Mouse (Mus musculus) G1E (cell line): ENCODE data around the gene Etnk2. TPM values are rescaled to one million over a fixed set of nuclear protein-coding genes. Genes with fewer than 3 reads are reported as not detected.

Source experiments
- ATAC-seq: 2 replicates; pipeline ENCODE4 v1.8.0; 2016; ENCODE audit warnings: mild to moderate bottlenecking; ENCODE audit not compliant: insufficient number of reproducible peaks, poor library complexity, low FRiP score, severe bottlenecking; ENCODE audit errors: extremely low read depth
- DNase-seq: peaks from one replicate; pipeline ENCODE4 v3.0.0; 2012; ENCODE audit warnings: low spot score
- H3K27me3 ChIP-seq: 2 replicates; pipeline ENCODE4 v1.6.1; 2012; ENCODE audit warnings: mild to moderate bottlenecking, low read length, inconsistent platforms; ENCODE audit not compliant: insufficient read depth
- H3K36me3 ChIP-seq: replicated peaks from 2 replicates; pipeline ENCODE3; 2012; ENCODE audit warnings: mild to moderate bottlenecking, inconsistent platforms
- H3K4me1 ChIP-seq: 2 replicates; pipeline ENCODE4 v1.6.1; 2012; ENCODE audit warnings: low read depth, low read length, inconsistent platforms, mixed read lengths; ENCODE audit not compliant: insufficient read depth
- H3K4me3 ChIP-seq: 2 replicates; pipeline ENCODE4 v1.5.1; 2012; ENCODE audit warnings: low read depth, mild to moderate bottlenecking, inconsistent platforms, low read length, moderate library complexity, mixed read lengths
- H3K9me3 ChIP-seq: replicated peaks from 2 replicates; pipeline ENCODE4 v1.6.1; 2012; ENCODE audit warnings: inconsistent platforms
- CTCF ChIP-seq: IDR thresholded peaks from 2 replicates; pipeline ENCODE4 v1.5.1; 2012; ENCODE audit warnings: low read depth, low read length, inconsistent platforms, mixed read lengths
- GATA1 ChIP-seq: IDR thresholded peaks from 2 replicates; pipeline ENCODE4 v1.6.1; 2012; ENCODE audit warnings: borderline replicate concordance, low read length, inconsistent platforms, mixed read lengths
- GATA2 ChIP-seq: IDR thresholded peaks from 2 replicates; pipeline ENCODE4 v1.6.1; 2012; ENCODE audit warnings: low read depth, low read length, inconsistent platforms, borderline replicate concordance
- POLR2AphosphoS5 ChIP-seq: IDR thresholded peaks from 2 replicates; pipeline ENCODE4 v1.6.1; 2012; ENCODE audit warnings: low read depth, low read length, inconsistent platforms; ENCODE audit not compliant: insufficient replicate concordance
- TAL1 ChIP-seq: conservative IDR thresholded peaks from 2 replicates; pipeline ENCODE4 v1.6.1; 2012; ENCODE audit warnings: low read depth, low read length, inconsistent platforms, mixed read lengths
- polyA plus RNA-seq: library from polyadenylated mRNA; stranded (reverse); fragments of >175 nt; gene quantifications from 2 replicates; pipeline ENCODE4 v1.2.3, GENCODE M21; 2012
- total RNA-seq, 2 experiments: library from RNA; stranded (forward) in 1 of 2; stranded (reverse) in 1 of 2; fragments of 200-1000 nt in 1 of 2; fragments of >200 nt in 1 of 2; fragmentation: Nextera tagmentation in 1 of 2; gene quantifications; 2 replicates each; pipeline ENCODE4 v1.2.3; 2014 to 2017

The Etnk2 gene
- total RNA-seq (2014; fragmentation: Nextera tagmentation) (not detected in 2 replicates), total RNA-seq (2017) (0.05 and 0.06 TPM in 2 replicates), polyA plus RNA-seq (not detected in 2 replicates)

DNA sequence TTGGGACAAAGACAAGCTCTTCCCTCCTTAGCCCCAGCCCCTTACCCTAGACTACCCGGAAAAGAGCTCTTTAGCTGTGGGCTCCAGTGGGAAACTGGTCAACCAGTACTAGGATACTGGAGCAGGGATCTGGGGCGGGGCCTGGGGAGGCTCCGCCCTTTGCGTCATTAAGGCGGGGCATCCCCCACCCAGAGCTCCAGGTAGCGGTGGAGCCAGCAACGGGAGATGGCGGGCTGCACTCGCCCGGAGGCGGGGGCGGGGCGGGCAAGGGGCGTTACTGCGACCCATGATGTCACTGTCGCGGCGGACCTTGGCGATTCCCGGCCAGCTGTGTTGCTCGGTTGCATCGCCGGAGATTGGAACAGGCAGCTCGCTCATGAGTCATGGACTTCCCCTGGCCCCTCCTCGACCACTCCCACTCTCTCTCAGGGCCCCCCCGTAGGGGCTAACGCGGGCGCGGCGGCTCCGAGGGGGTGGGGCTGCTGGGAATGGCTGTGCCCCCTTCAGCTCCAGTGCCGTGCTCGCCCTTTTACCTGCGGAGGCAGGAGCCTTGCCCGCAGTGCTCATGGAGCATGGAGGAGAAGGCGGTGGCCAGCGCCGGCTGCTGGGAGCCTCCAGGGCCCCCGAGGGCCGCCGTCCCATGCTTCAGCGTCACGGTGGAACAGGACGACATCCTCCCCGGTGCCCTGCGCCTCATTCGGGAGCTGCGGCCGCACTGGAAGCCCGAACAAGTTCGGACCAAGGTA is at the start of gene Etnk2:
Etnk2 (plus strand) TSS at position 297 of the 746 bp plus-strand sequence.
- TF ChIP-seq POLR2AphosphoS5, result no peak
- TF ChIP-seq GATA2, result no peak
- no peak for TF ChIP-seq TAL1
- DNase-seq, result no peak
- H3K36me3 ChIP-seq, result no peaks in the 10 kb centered on the region

DNA sequence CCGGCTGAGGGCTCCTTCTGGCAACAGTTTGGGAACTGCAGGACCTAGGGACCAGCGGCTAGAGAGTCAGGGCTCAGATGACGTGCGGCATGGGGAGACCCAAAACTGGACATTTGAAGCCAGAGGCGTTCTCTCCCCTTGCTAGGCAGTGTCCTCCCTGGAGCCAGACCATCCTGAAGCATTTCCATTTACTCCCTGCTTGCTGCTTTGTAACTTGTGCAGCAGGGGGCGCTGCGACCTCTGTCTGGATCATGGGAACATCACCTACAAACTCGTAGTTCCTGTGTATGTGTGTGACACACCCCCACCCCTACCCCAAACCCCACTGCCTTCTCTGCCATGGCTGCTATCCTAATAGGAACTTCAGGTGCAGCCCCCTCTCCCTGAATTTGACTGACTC is 49.0 kb upstream of the Etnk2 start:
- H3K27me3 ChIP-seq, result no peaks in the 10 kb centered on the region; the same call in 1 of the 2 replicates
- H3K36me3 ChIP-seq, result no peaks in the 10 kb centered on the region
- no peak overlapping the region for H3K4me3 ChIP-seq
- peak; percentile 67 for TF ChIP-seq CTCF
- TF ChIP-seq TAL1, result no peak
- no peak for DNase-seq
- H3K4me1 ChIP-seq, result no peaks in the 10 kb centered on the region
- peaks cover 4% of the 10 kb centered on the region; the same call in 1 of the 2 replicates for H3K9me3 ChIP-seq
- no peak for ATAC-seq

More for the DNA sequence above, at the start of gene Etnk2:
- no peak for ATAC-seq
- Histone ChIP-seq H3K4me1 (peaks cover 4% of the 10 kb centered on the region; the same call in 1 of the 2 replicates), H3K27me3 (peaks cover 28% of the 10 kb centered on the region; the same call in 1 of the 2 replicates), H3K9me3 (0 out of 2 replicates have a peak, but pooled peaks cover 6% of the 10 kb centered on the region), H3K4me3 (peak within 1 kb of the TSS; percentile 10; the same call in 1 of the 2 replicates)

DNA sequence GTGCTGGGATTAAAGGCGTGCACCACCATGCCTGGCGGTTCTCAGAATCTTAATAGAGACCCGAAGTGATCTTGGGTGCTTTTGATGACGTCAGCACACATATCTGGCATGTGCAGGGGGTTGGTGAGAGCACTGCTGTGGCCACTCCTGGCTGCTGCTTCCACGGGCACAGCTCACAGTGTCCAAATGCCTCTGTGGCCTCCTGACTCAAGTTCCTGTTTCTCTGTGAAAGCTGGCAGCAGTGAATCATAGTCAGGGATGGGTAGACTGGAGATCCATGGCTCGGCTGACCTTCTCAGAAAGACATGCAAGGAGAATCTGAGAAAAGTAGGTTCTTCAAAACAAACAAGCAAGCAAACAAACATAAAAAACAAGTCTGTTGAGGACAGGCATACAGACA is 47.6 kb upstream of the Etnk2 start:
- H3K27me3 ChIP-seq, result no peaks in the 10 kb centered on the region; the same call in 1 of the 2 replicates
- H3K4me1 ChIP-seq, result no peaks in the 10 kb centered on the region
- peaks cover 4% of the 10 kb centered on the region; the same call in 1 of the 2 replicates for H3K9me3 ChIP-seq
- H3K4me3 ChIP-seq, result no peak overlapping the region
- TF ChIP-seq GATA2, result no peak
- no peak for TF ChIP-seq TAL1
- no peak for TF ChIP-seq GATA1
- TF ChIP-seq POLR2AphosphoS5, result no peak
- no peak for TF ChIP-seq CTCF
- no peak for ATAC-seq
- no peak for DNase-seq
- H3K36me3 ChIP-seq, result no peaks in the 10 kb centered on the region

DNA sequence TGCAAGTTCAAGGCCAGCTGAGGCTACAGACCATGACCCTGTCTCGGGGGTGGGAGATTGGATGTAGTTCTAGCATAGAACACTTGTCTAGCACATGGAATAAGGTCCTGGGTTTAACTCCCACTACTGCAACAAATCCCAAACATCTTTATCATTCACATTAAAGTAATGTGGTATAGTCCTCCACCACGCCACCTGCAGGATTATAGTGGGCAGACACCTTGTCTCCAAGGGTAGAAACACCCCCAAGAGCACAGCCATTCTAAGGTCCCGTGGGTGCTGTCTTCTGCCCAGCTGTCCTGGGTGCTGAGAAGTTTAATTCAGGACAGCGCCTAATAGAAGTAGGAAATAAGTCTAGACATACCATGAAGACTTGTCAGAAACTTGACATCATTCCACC is 46.8 kb upstream of the Etnk2 start:
- DNase-seq (no peak), ATAC-seq (no peak)
- Histone ChIP-seq H3K4me3 (no peak overlapping the region), H3K27me3 (no peaks in the 10 kb centered on the region; the same call in 1 of the 2 replicates), H3K9me3 (peaks cover 4% of the 10 kb centered on the region; the same call in 1 of the 2 replicates), H3K36me3 (no peaks in the 10 kb centered on the region), H3K4me1 (no peaks in the 10 kb centered on the region)
- no peak for TF ChIP-seq GATA1
- TF ChIP-seq CTCF, result no peak
- TF ChIP-seq POLR2AphosphoS5, result no peak
- no peak for TF ChIP-seq GATA2
- TF ChIP-seq TAL1, result no peak

DNA sequence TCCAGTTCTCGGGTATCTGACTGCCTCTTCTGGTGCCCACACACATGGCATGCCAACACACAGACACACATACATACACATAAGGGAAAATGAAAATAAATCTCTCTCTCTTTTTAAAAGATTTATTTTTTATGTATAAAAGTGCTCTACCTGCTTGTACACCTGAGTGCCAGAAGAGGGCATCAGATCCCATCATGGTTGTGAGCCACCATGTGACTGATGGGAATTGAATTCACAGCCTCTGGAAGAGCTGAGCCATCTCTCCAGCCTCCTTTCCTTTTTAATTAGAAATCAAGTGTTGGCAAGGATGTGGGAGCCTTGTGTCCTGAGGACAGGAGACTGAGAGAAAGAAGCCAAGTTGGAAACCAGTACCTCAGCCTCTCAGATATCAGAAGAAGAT is 46.2 kb upstream of the Etnk2 start:
- DNase-seq (no peak), ATAC-seq (no peak)
- Histone ChIP-seq H3K9me3 (peaks cover 4% of the 10 kb centered on the region; the same call in 1 of the 2 replicates), H3K4me3 (no peak overlapping the region), H3K27me3 (no peaks in the 10 kb centered on the region; the same call in 1 of the 2 replicates), H3K36me3 (no peaks in the 10 kb centered on the region), H3K4me1 (no peaks in the 10 kb centered on the region)
- TF ChIP-seq TAL1 (no peak), POLR2AphosphoS5 (no peak), CTCF (no peak), GATA1 (no peak), GATA2 (no peak)

DNA sequence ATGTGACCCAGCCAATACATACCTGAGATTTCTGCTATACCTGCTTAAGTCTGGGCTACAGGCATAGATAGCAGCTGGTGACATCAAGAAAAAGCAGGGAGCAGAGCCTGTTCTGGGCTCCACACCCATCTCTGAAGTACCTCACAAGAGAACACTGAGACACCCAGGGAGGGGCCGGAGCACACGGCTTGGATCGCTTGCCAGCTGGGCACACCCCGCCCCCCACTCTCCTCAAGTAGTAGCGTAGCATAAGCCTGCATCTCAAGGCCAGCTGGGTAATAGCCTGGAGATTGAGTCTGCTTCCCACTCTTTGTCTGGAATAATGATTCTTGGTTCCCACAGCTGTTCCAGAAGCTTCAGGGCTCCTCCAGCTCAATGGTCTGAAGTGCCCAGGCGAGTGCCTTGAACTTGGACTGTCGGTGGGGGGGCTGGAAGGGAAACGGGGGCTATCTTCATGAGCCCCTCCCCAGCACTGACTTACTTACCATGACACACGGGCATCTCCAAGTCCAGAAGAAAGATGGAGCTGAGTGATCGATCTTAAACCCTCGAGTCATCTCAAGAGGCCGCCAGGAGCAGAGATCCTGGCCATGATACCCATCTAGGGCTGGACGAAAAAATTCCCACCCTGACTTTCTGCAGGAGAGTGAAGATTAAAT is 42.0 kb upstream of the Etnk2 start, which contains the start of gene Kiss1:
Kiss1 (plus strand) TSS at position 609 of the 659 bp plus-strand sequence.
- no peaks in the 10 kb centered on the region for H3K27me3 ChIP-seq
- ATAC-seq, result no peak
- no peak for DNase-seq
- H3K36me3 ChIP-seq, result no peaks in the 10 kb centered on the region
- no peak for TF ChIP-seq POLR2AphosphoS5
- no peak for TF ChIP-seq GATA2
- TF ChIP-seq CTCF, result no peak
- TF ChIP-seq GATA1, result no peak
- no peak for TF ChIP-seq TAL1
- H3K9me3 ChIP-seq, result peaks cover 4% of the 10 kb centered on the region; the same call in 1 of the 2 replicates
- no peaks in the 10 kb centered on the region for H3K4me1 ChIP-seq
- no peak within 1 kb of the TSS for H3K4me3 ChIP-seq
